Comparison of ENCODE assay signal across 19 mouse cellular contexts in the genomic region with DNA sequence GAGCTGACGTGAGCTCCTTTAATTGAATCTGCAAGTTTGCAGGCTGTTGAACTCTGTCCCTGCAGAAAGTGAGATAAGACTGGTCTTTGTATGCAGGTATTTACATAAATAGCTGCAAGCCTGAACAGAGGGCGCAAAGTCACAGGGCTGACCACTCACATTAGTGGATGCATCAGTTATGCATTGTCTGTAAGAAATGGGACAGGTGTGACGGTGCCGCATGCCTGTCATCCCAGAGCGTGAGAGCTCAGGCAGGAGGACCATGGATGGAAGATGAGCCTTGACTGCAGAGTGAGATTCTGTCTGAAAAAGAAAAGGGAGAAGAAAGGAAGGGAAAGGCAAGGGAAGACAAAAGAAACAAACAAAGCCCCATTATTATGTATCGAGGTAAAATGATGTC. TPM values are rescaled to one million over a fixed set of nuclear protein-coding genes. Genes with fewer than 3 reads are reported as not detected.
"Had no signal": no experiment of that assay in that cellular context is flagged by ENCODE, and none has a peak within 500 bp of the region (broad histone marks: within the 10 kb centered on the region; RNA-seq: fewer than 3 reads in every experiment).

No protein-coding gene starts in this region.

- H3K9me3 ChIP-seq: liver, embryonic 12.5 days; neural tube, embryonic 12.5 days; stomach, embryonic 15.5 days had no signal

- H3K36me3 ChIP-seq: liver, embryonic 12.5 days; neural tube, embryonic 12.5 days; stomach, embryonic 15.5 days had no signal

- ATAC-seq: liver, embryonic 12.5 days had no signal

- H3K9ac ChIP-seq: liver, embryonic 12.5 days; liver, embryonic 14.5 days; lung, embryonic 14.5 days; neural tube, embryonic 12.5 days; stomach, embryonic 15.5 days had no signal

- H3K4me2 ChIP-seq: liver, embryonic 12.5 days; lung, embryonic 14.5 days; midbrain, embryonic 11.5 days; neural tube, embryonic 12.5 days; stomach, embryonic 15.5 days had no signal

- H3K4me3 ChIP-seq: liver, embryonic 12.5 days; neural tube, embryonic 12.5 days; stomach, embryonic 15.5 days had no signal

- H3K27me3 ChIP-seq: liver, embryonic 12.5 days; neural tube, embryonic 12.5 days; stomach, embryonic 15.5 days had no signal

- H3K4me1 ChIP-seq: liver, embryonic 12.5 days; neural tube, embryonic 12.5 days; stomach, embryonic 15.5 days had no signal

- H3K27ac ChIP-seq: liver, embryonic 12.5 days; liver, embryonic 14.5 days; neural tube, embryonic 12.5 days; stomach, embryonic 15.5 days; stomach, postnatal 0 days had no signal

- DNase-seq: lung, adult 18-20 months; lung, embryonic 14.5 days; lung, postnatal 10 days; lung, postnatal 4 days; right cerebral cortex, postnatal 14 days; thymus, adult 2 months; thymus, postnatal 25 days; thymus, postnatal 4 days had no signal

RNA-seq across cellular contexts. Expression of gene Myh2, which starts 36.2 kb away (rescaled TPM):
- polyA plus RNA-seq: liver, embryonic 12.5 days; liver, embryonic 14.5 days; liver, embryonic 16.5 days; lung, embryonic 14.5 days; lung, embryonic 16.5 days; midbrain, embryonic 11.5 days; spleen, adult 2 months; stomach, embryonic 15.5 days; testis, adult 2 months had no signal

RNA-seq across cellular contexts. Expression of gene Myh3, which starts 56.6 kb away (rescaled TPM):
- polyA plus RNA-seq: spleen, adult 2 months; urinary bladder, adult 2 months had no signal
